Mouse (Mus musculus) liver, adult 2 months (tissue): ENCODE data around the gene Bcl2a1c. TPM values are rescaled to one million over a fixed set of nuclear protein-coding genes. Genes with fewer than 3 reads are reported as not detected.
"Not testable (repeated sequence)": the region's sequence is repeated elsewhere in the genome, so short reads cannot be mapped to it uniquely, and the experiment has no call there.

ENCODE experiments used
- DNase-seq: peaks from one replicate; pipeline ENCODE4 v3.0.0-alpha.2; 2011; ENCODE audit warnings: low read depth, low spot score; ENCODE audit errors: extremely low read depth
- H3K27ac ChIP-seq: fragments of 200-500 bp; replicated peaks from 2 replicates; pipeline ENCODE4 v1.5.1; 2012; ENCODE audit warnings: low read depth, mild to moderate bottlenecking, control low read depth, inconsistent platforms, low read length; ENCODE audit not compliant: insufficient read depth
- H3K27me3 ChIP-seq: fragments of 200-500 bp; 2 replicates; pipeline ENCODE4 v1.6.1; 2012; ENCODE audit warnings: mild to moderate bottlenecking, moderate library complexity, low read length, inconsistent platforms; ENCODE audit not compliant: control insufficient read depth, insufficient read depth
- H3K36me3 ChIP-seq: fragments of 200-500 bp; 2 replicates; pipeline ENCODE4 v1.6.1; 2012; ENCODE audit warnings: low read length, inconsistent platforms; ENCODE audit not compliant: control insufficient read depth, insufficient read depth
- H3K4me1 ChIP-seq: fragments of 200-500 bp; 2 replicates; pipeline ENCODE4 v1.6.1; 2011; ENCODE audit warnings: low read length; ENCODE audit not compliant: control insufficient read depth, insufficient read depth
- H3K4me3 ChIP-seq: fragments of 200-500 bp; 2 replicates; pipeline ENCODE4 v1.5.1; 2011; ENCODE audit warnings: low read depth, mild to moderate bottlenecking, control low read depth, low read length, moderate library complexity; ENCODE audit not compliant: insufficient read depth
- H3K79me2 ChIP-seq: fragments of 200-500 bp; 2 replicates; pipeline ENCODE4 v1.6.1; 2012; ENCODE audit warnings: inconsistent platforms, mild to moderate bottlenecking, low read length, moderate library complexity; ENCODE audit not compliant: control insufficient read depth, insufficient read depth
- H3K9ac ChIP-seq: fragments of 200-500 bp; 2 replicates; pipeline ENCODE4 v1.6.1; 2012; ENCODE audit warnings: low read depth, mild to moderate bottlenecking, control low read depth, inconsistent platforms, low read length
- CTCF ChIP-seq: fragments of 200-500 bp; IDR thresholded peaks from 2 replicates; pipeline ENCODE4 v1.5.1; 2011; ENCODE audit warnings: low read depth, low read length, control low read depth
- POLR2A ChIP-seq: fragments of 200-500 bp; IDR thresholded peaks from 2 replicates; pipeline ENCODE4 v1.6.1; 2011; ENCODE audit warnings: low read length, control low read depth; ENCODE audit not compliant: insufficient read depth; ENCODE audit errors: extremely low read depth
- WGBS: fragments of 180-500 bp; shearing (Covaris S2); methylation state at CpG from one replicate; pipeline ENCODE4 v1.1.7; 2018; 5-methylcytosine and 5-hydroxymethylcytosine counted together
- polyA plus RNA-seq: library from polyadenylated mRNA; depleted of rRNA; stranded (reverse); fragments of >200 nt; gene quantifications from 2 replicates; pipeline ENCODE4 v1.2.3, GENCODE M21; 2012
- total RNA-seq: library from RNA; depleted of rRNA; stranded (reverse); fragments of >200 nt; gene quantifications from 2 replicates; pipeline ENCODE4 v1.2.3, GENCODE M21; 2014

Gene Bcl2a1c
- total and polyA plus RNA-seq, 2 experiments = not detected

- no peaks in the 10 kb centered on the region for H3K27me3 ChIP-seq
- DNase-seq = peak; percentile 47
- no peaks in the 10 kb centered on the region for H3K4me1 ChIP-seq
- 2% methylated on average over 48 of the region's 48 CpGs for WGBS
- TF ChIP-seq CTCF = no peak
- no peak for TF ChIP-seq POLR2A
- H3K27ac ChIP-seq = no peak overlapping the region
- peak overlapping the region; percentile 58 for H3K9ac ChIP-seq
- H3K4me3 ChIP-seq = peak overlapping the region; percentile 69
- H3K79me2 ChIP-seq = no peaks in the 10 kb centered on the region
- no peaks in the 10 kb centered on the region for H3K36me3 ChIP-seq
These were observed 38.0 kb downstream of the Bcl2a1c start for GRCm38 (mm10) chr9:114367783-114368470.

- peak overlapping the region; percentile 58 for H3K9ac ChIP-seq
- peak; percentile 3 for DNase-seq
These were observed 38.5 kb downstream of the Bcl2a1c start for GRCm38 (mm10) chr9:114368471-114368858.

GRCm38 (mm10) chr9:114369389-114369788 is 39.5 kb downstream of the Bcl2a1c start:
- not testable (repeated sequence) for H3K4me1 ChIP-seq, H3K4me3 ChIP-seq, H3K27ac ChIP-seq, H3K36me3 ChIP-seq, H3K79me2 ChIP-seq, H3K9ac ChIP-seq, H3K27me3 ChIP-seq
- peak; percentile 5 for DNase-seq
- WGBS = 58% methylated on average over 5 of the region's 5 CpGs

More at GRCm38 (mm10) chr9:114368471-114368858, 38.5 kb downstream of the Bcl2a1c start:
- Histone ChIP-seq H3K27me3 (no peaks in the 10 kb centered on the region), H3K36me3 (no peaks in the 10 kb centered on the region), H3K79me2 (no peaks in the 10 kb centered on the region), H3K27ac (no peak overlapping the region), H3K4me1 (no peaks in the 10 kb centered on the region), H3K4me3 (peak overlapping the region; percentile 69; the same call in 1 of the 2 replicates)
- 26% methylated on average over 12 of the region's 12 CpGs for WGBS
- TF ChIP-seq CTCF = no peak
- no peak for TF ChIP-seq POLR2A

GRCm38 (mm10) chr9:114371717-114372116 is 41.8 kb downstream of the Bcl2a1c start:
- H3K79me2 ChIP-seq, H3K27me3 ChIP-seq, H3K36me3 ChIP-seq, H3K27ac ChIP-seq, DNase-seq, H3K9ac ChIP-seq, H3K4me3 ChIP-seq, H3K4me1 ChIP-seq: not testable (repeated sequence)
- WGBS = 31% methylated on average over 5 of the region's 5 CpGs

- Histone ChIP-seq H3K79me2 (no peaks in the 10 kb centered on the region), H3K27ac (no peak overlapping the region), H3K4me3 (no peak overlapping the region), H3K27me3 (no peaks in the 10 kb centered on the region), H3K36me3 (no peaks in the 10 kb centered on the region), H3K4me1 (no peaks in the 10 kb centered on the region), H3K9ac (no peak overlapping the region)
- 88% methylated on average over 10 of the region's 10 CpGs for WGBS
- DNase-seq = no peak
- no peak for TF ChIP-seq CTCF
- no peak for TF ChIP-seq POLR2A
These were observed 45.5 kb downstream of the Bcl2a1c start for GRCm38 (mm10) chr9:114375276-114375962.

GRCm38 (mm10) chr9:114377168-114377567 is 47.2 kb downstream of the Bcl2a1c start:
- H3K4me3 ChIP-seq = no peak overlapping the region
- no peak for DNase-seq
- H3K9ac ChIP-seq = no peak overlapping the region
- H3K36me3 ChIP-seq = no peaks in the 10 kb centered on the region
- WGBS = 84% methylated on average over 10 of the region's 10 CpGs
- H3K27ac ChIP-seq = no peak overlapping the region
- no peaks in the 10 kb centered on the region for H3K27me3 ChIP-seq
- H3K79me2 ChIP-seq = no peaks in the 10 kb centered on the region
- TF ChIP-seq CTCF (no peak), POLR2A (no peak)
- H3K4me1 ChIP-seq = no peaks in the 10 kb centered on the region
